Mouse (Mus musculus) kidney, embryonic 16.5 days (tissue): ENCODE data around the gene Kat6b. TPM values are rescaled to one million over a fixed set of nuclear protein-coding genes. Genes with fewer than 3 reads are reported as not detected.

Experiments used
- ATAC-seq: fragments of 200-750 bp; cut with Nextera tagmentation; 2 replicates; pipeline ENCODE4 v1.8.0; 2017; ENCODE audit warnings: moderate TSS enrichment; ENCODE audit not compliant: low FRiP score, low TSS enrichment
- H3K27ac ChIP-seq: fragments of 300-500 bp; sonication (generic); 2 replicates; pipeline ENCODE4 v1.5.1; 2014; ENCODE audit warnings: low read length
- H3K27me3 ChIP-seq: fragments of 300-500 bp; sonication (generic); 2 replicates; pipeline ENCODE4 v1.6.1; 2014; ENCODE audit warnings: low read length, control low read depth, mixed read lengths; ENCODE audit not compliant: insufficient read depth
- H3K36me3 ChIP-seq: fragments of 300-500 bp; sonication (generic); 2 replicates; pipeline ENCODE4 v1.6.1; 2014; ENCODE audit warnings: low read length, control low read depth, mixed read lengths; ENCODE audit not compliant: insufficient read depth
- H3K4me1 ChIP-seq: fragments of 300-500 bp; sonication (generic); 2 replicates; pipeline ENCODE4 v1.6.1; 2014; ENCODE audit warnings: low read length, control low read depth, mixed read lengths; ENCODE audit not compliant: insufficient read depth
- H3K4me2 ChIP-seq: fragments of 300-500 bp; sonication (generic); replicated peaks from 2 replicates; pipeline ENCODE4 v1.6.1; 2014; ENCODE audit warnings: low read depth, low read length
- H3K4me3 ChIP-seq: fragments of 300-500 bp; sonication (generic); 2 replicates; pipeline ENCODE4 v1.5.1; 2014; ENCODE audit warnings: mild to moderate bottlenecking, low read length
- H3K9ac ChIP-seq: fragments of 300-500 bp; sonication (generic); replicated peaks from 2 replicates; pipeline ENCODE4 v1.6.1; 2014; ENCODE audit warnings: low read length
- H3K9me3 ChIP-seq: fragments of 300-500 bp; sonication (generic); 2 replicates; pipeline ENCODE4 v1.6.1; 2016; ENCODE audit warnings: low read length, control low read depth
- WGBS: fragments of 180-500 bp; shearing (Covaris S2); extraction: QIAGEN DNeasy Blood & Tissue Kit; methylation state at CpG from one replicate; pipeline ENCODE4 v1.1.7; 2014; 5-methylcytosine and 5-hydroxymethylcytosine counted together
- polyA plus RNA-seq: library from polyadenylated mRNA; unstranded; fragments of >200 nt; fragmentation: Nextera tagmentation; extraction: Ambion mirVana; gene quantifications from 2 replicates; pipeline ENCODE4 v1.2.1, GENCODE M21; 2015

Kat6b gene
- polyA plus RNA-seq, 1 experiment from 2014 or later: 12.0 TPM

DNA sequence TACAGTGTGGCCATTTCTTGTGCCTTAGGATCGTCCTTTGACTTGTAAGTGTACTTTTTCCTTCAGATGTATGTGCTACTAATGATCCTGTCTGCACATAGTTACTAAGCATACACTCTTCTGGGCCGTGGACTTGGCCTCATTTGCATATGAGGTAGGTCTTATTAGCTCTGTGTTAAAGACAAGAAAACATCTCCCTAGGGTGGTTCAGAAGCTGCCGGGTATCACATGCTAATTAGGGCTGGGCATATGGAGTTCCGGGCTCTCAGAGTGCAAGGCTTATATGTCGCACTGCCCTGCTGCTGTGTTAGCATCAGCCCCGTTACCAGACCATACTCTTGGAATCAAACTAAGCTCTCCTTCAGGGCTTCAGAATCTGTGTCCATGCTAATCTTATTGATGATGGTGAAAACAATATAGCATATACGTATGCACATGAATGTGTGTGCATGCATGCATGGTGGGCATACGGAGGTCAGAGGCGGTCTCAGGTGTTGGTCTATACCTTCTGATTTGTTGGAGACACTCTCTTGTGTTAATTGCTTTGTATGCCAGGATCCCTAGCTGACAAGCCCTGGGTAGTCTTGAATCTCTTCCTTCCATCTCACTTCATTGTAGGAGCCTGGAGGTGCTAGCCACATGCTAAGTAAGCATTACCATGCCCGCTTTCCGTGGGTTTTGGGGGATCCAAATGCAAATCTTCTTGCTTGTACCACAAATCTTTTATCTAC, 53.5 kb downstream of the Kat6b start:
- Histone ChIP-seq H3K4me3 (no peak overlapping the region), H3K9me3 (no peaks in the 10 kb centered on the region), H3K27ac (no peak overlapping the region), H3K36me3 (no peaks in the 10 kb centered on the region), H3K27me3 (no peaks in the 10 kb centered on the region), H3K9ac (no peak overlapping the region), H3K4me2 (no peak overlapping the region), H3K4me1 (peaks cover 14% of the 10 kb centered on the region; the same call in 1 of the 2 replicates)
- ATAC-seq: no peak
- WGBS: 86% methylated on average over 11 of the region's 11 CpGs

DNA sequence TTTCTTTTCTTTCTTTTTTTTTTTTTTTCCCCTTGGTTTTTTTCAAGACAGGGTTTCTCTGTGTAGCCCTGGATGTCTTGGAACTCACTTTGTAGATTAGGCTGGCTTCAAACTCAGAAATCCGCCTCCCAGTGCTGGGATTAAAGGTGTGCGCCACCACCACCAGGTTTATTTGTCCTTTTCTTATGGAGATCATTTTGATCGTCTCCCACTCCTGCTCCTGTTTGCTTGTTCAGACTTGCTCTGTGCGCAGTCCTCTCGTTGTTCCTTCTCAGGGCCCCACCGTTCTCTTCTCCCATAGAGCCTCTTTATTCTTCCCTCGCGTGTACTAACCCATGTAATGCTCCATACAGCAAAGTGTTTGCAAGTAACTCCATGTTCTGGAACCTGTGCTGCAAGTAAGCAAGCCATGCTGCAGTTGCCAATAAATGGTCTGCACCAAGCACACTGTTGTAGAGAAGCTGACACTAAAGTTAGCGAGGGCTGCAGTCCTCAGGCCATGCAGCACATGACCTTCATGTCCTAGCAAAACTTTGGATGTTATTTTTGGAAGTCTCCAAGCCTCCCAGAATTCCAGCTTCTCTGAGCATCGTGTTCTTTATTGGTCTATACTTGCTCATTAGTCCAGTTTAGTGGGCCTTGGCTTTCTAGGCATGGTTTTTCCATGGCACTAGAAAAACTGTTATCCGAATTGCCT, 55.4 kb downstream of the Kat6b start:
- no peak overlapping the region for H3K4me2 ChIP-seq
- H3K9ac ChIP-seq: no peak overlapping the region
- H3K4me1 ChIP-seq: peaks cover 19% of the 10 kb centered on the region; the same call in 1 of the 2 replicates
- H3K27ac ChIP-seq: no peak overlapping the region
- no peak for ATAC-seq
- 74% methylated on average over 11 of the region's 11 CpGs for WGBS
- H3K4me3 ChIP-seq: no peak overlapping the region
- no peaks in the 10 kb centered on the region for H3K9me3 ChIP-seq
- no peaks in the 10 kb centered on the region for H3K27me3 ChIP-seq
- 0 out of 2 replicates have a peak, but pooled peaks cover 2% of the 10 kb centered on the region for H3K36me3 ChIP-seq

DNA sequence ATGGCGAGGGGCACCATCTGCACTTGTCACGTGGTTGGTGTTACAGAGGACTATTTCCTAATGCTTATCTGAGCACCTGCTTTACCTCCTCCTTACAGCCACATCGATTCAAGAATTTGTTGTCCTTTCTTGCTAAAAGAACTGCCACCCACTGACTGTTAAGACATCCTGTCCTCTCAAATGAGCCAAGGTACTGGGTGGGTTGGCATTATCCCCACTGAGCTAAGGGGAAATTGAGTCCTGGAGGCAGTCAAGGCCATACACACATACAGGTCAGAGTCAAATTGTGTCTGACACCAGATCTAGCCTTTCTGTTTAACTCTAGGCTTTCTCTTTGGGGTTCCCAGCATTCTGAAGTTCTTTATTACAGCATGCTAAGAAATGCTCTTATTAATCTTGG, 56.6 kb downstream of the Kat6b start:
- Histone ChIP-seq H3K9me3 (peaks cover 5% of the 10 kb centered on the region; the same call in 1 of the 2 replicates), H3K9ac (no peak overlapping the region), H3K4me3 (no peak overlapping the region), H3K27ac (no peak overlapping the region), H3K36me3 (peaks cover 11% of the 10 kb centered on the region), H3K27me3 (no peaks in the 10 kb centered on the region), H3K4me2 (no peak overlapping the region), H3K4me1 (peaks cover 19% of the 10 kb centered on the region; the same call in 1 of the 2 replicates)
- 85% methylated on average over 3 of the region's 3 CpGs for WGBS
- ATAC-seq: no peak

DNA sequence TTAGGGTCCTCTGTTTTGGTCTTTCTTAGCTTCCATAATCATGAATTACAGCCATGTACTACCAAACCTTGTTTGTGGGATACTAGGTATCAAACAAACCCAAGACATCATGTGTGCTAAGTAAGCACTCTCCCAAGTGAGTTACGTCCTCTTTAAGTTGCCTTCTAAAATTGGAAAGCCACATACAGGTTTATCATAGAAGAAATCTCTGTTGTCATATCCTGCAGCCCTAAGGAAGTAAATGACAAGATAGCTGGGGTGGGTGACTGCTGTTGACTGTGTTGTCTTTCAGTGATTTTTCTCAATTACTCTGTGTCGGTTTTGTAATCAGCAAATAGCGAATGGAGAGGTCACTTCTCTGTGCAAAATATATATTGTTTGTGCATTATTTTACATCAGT, 58.5 kb downstream of the Kat6b start:
- no peak overlapping the region for H3K27ac ChIP-seq
- H3K4me2 ChIP-seq: no peak overlapping the region
- H3K9me3 ChIP-seq: peaks cover 5% of the 10 kb centered on the region; the same call in 1 of the 2 replicates
- no peak for ATAC-seq
- H3K4me3 ChIP-seq: no peak overlapping the region
- peaks cover 11% of the 10 kb centered on the region for H3K36me3 ChIP-seq
- H3K9ac ChIP-seq: no peak overlapping the region
- 83% methylated on average over 3 of the region's 3 CpGs for WGBS
- H3K27me3 ChIP-seq: no peaks in the 10 kb centered on the region
- H3K4me1 ChIP-seq: peaks cover 15% of the 10 kb centered on the region; the same call in 1 of the 2 replicates

DNA sequence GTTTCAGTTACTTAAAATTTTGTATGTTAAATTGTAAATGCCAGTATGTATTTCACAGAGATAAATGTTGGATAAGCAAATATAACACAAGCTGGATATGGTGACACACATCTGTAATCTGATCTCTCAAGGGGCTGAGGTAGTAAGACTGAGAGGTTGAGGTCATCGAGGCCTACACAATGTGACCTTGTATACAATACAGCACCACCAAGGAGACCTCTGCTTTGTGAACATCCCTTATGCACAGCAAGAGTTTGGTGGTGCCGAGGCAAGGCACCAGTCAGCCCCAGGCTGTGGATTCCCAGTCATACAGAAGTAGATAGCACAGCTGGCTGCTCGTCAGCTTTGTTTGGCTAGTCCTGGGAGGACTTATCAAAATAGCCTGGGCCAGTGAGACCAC, 59.1 kb downstream of the Kat6b start:
- H3K27me3 ChIP-seq: no peaks in the 10 kb centered on the region
- no peak overlapping the region for H3K9ac ChIP-seq
- ATAC-seq: no peak
- WGBS: 41% methylated on average over 3 of the region's 3 CpGs
- H3K36me3 ChIP-seq: peaks cover 11% of the 10 kb centered on the region
- peaks cover 18% of the 10 kb centered on the region for H3K4me1 ChIP-seq
- no peak overlapping the region for H3K4me3 ChIP-seq
- no peak overlapping the region for H3K4me2 ChIP-seq
- peaks cover 5% of the 10 kb centered on the region; the same call in 1 of the 2 replicates for H3K9me3 ChIP-seq
- no peak overlapping the region for H3K27ac ChIP-seq

DNA sequence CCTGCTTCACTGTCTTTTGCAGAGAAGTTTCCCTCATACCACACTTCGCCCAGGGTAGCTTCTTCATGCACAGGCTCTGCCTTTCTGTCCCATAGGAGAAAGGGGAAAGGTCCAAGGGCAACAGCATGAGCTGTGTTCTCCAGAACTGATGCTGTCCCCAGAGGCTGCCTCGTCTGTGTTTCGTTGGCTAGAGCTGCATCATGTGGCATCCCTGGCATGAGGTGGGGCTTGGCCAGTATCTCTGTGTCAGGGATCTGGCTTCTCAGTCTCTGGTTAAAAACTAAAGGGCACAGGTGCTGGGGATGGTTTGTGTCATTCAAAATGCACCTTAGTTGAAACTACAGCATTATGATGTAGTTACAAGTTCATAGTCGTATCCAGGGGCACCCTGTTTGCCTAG, 64.3 kb downstream of the Kat6b start:
- Histone ChIP-seq H3K27me3 (no peaks in the 10 kb centered on the region), H3K27ac (no peak overlapping the region), H3K9ac (no peak overlapping the region), H3K36me3 (peaks cover 11% of the 10 kb centered on the region), H3K9me3 (peaks cover 5% of the 10 kb centered on the region; the same call in 1 of the 2 replicates), H3K4me2 (no peak overlapping the region), H3K4me1 (peaks cover 39% of the 10 kb centered on the region), H3K4me3 (no peak overlapping the region)
- no peak for ATAC-seq
- 73% methylated on average over 4 of the region's 4 CpGs for WGBS

DNA sequence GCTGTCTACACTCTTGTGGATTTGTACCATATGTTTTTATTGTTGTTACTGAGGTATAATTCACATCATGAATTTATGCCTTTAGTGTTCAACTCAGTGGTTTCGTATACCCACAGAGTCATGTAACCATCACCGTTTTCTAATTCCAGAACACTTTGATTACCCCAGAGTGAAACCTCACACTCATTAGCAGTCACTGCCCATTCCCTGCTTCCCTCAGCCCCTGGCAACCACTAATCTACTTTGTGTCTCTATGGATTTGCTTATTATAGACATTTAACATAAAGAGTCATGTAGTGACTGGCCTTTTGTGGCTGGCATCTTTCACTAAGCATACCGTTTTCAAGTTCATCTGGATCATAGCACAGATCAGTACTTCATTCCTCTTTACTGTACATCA, 65.1 kb downstream of the Kat6b start:
- WGBS: 46% methylated on average over 3 of the region's 3 CpGs
- no peak overlapping the region for H3K27ac ChIP-seq

DNA sequence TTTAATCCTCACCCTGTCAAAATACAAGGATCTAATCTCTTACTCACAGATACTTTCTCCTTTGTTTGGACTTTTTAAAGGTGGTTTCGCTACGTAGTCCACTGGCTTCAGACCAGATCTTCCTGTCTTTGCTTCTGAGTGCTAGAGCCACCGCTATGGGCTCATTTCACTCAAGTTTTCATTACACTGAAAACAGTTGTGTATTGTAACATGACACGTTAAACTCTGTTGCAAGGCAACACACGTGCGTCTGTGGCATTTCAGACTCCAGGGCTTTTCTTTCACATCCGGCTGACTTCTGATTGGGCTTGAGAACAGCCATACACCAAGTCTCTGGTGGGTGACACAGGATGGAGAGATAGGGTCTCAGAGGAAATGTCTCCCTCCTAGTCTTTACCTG, 66.1 kb downstream of the Kat6b start:
- no peak overlapping the region; the same call in 1 of the 2 replicates for H3K27ac ChIP-seq
- no peak overlapping the region; the same call in 1 of the 2 replicates for H3K9ac ChIP-seq
- 45% methylated on average over 7 of the region's 7 CpGs for WGBS
- no peaks in the 10 kb centered on the region for H3K27me3 ChIP-seq
- no peak overlapping the region for H3K4me3 ChIP-seq
- no peak overlapping the region for H3K4me2 ChIP-seq
- H3K9me3 ChIP-seq: peaks cover 2% of the 10 kb centered on the region; the same call in 1 of the 2 replicates
- peaks cover 2% of the 10 kb centered on the region for H3K36me3 ChIP-seq
- ATAC-seq: 0 out of 2 replicates have a peak, but pooled peaks have one; percentile 10
- H3K4me1 ChIP-seq: peaks cover 40% of the 10 kb centered on the region

More for the DNA sequence above, 65.1 kb downstream of the Kat6b start:
- Histone ChIP-seq H3K4me3 (no peak overlapping the region), H3K4me2 (no peak overlapping the region), H3K27me3 (no peaks in the 10 kb centered on the region), H3K4me1 (peaks cover 38% of the 10 kb centered on the region), H3K9ac (no peak overlapping the region), H3K9me3 (peaks cover 5% of the 10 kb centered on the region; the same call in 1 of the 2 replicates), H3K36me3 (peaks cover 10% of the 10 kb centered on the region)
- no peak for ATAC-seq

DNA sequence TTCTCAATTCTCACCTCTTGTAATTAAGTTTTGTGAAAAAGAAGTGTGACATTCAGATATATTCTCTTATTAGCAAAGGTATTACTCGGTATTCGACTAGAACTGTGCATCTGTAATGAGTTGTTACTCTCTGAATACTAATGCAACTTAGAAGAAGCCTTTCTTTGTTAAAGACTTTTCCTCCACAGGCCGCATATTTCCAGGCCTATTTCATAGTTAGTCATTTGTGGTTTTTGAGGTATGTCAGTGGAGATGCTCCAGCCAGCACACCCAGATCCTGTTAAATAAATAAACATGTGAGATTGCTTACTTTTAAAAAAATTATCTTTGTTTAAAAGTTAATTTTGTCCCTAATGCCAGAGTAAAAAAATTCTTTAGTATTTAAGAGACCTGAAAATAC, 66.7 kb downstream of the Kat6b start:
- no peaks in the 10 kb centered on the region for H3K36me3 ChIP-seq
- H3K27ac ChIP-seq: no peak overlapping the region
- no peak overlapping the region for H3K9ac ChIP-seq
- peaks cover 44% of the 10 kb centered on the region for H3K4me1 ChIP-seq
- WGBS: 85% methylated on average over 3 of the region's 3 CpGs
- H3K4me3 ChIP-seq: no peak overlapping the region
- no peak for ATAC-seq
- H3K4me2 ChIP-seq: no peak overlapping the region
- no peaks in the 10 kb centered on the region for H3K27me3 ChIP-seq
- no peaks in the 10 kb centered on the region for H3K9me3 ChIP-seq
